Mouse (Mus musculus) heart, embryonic 11.5 days (tissue): ENCODE results near the gene Trir. TPM values are rescaled to one million over a fixed set of nuclear protein-coding genes. Genes with fewer than 3 reads are reported as not detected.

Source experiments
- ATAC-seq: fragments of 200-750 bp; cut with Nextera tagmentation; replicated peaks from 2 replicates; pipeline ENCODE4 v1.8.0; 2017; ENCODE audit warnings: moderate library complexity; ENCODE audit not compliant: insufficient number of reproducible peaks, low FRiP score, low TSS enrichment
- H3K27ac ChIP-seq: fragments of 300-500 bp; sonication (generic); 2 replicates; pipeline ENCODE4 v1.5.1; 2014; ENCODE audit warnings: mild to moderate bottlenecking, low read depth, low read length
- H3K27me3 ChIP-seq: fragments of 300-500 bp; sonication (generic); 2 replicates; pipeline ENCODE4 v1.6.1; 2014; ENCODE audit warnings: mild to moderate bottlenecking, low read length, mixed read lengths; ENCODE audit not compliant: control insufficient read depth, insufficient read depth
- H3K36me3 ChIP-seq: fragments of 300-500 bp; sonication (generic); 2 replicates; pipeline ENCODE4 v1.6.1; 2014; ENCODE audit warnings: mild to moderate bottlenecking, low read length, moderate library complexity, mixed read lengths; ENCODE audit not compliant: control insufficient read depth, insufficient read depth
- H3K4me1 ChIP-seq: fragments of 300-500 bp; sonication (generic); 2 replicates; pipeline ENCODE4 v1.6.1; 2014; ENCODE audit warnings: low read length; ENCODE audit not compliant: control insufficient read depth, insufficient read depth
- H3K4me2 ChIP-seq: fragments of 300-500 bp; sonication (generic); 2 replicates; pipeline ENCODE4 v1.6.1; 2014; ENCODE audit warnings: mild to moderate bottlenecking, moderate library complexity
- H3K4me3 ChIP-seq: fragments of 300-500 bp; sonication (generic); 2 replicates; pipeline ENCODE4 v1.5.1; 2014; ENCODE audit warnings: low read depth, low read length
- H3K9ac ChIP-seq: fragments of 300-500 bp; sonication (generic); 2 replicates; pipeline ENCODE4 v1.6.1; 2014; ENCODE audit warnings: mild to moderate bottlenecking, low read depth, low read length, moderate library complexity
- H3K9me3 ChIP-seq: fragments of 300-500 bp; sonication (generic); replicated peaks from 2 replicates; pipeline ENCODE4 v1.6.1; 2016; ENCODE audit warnings: low read length; ENCODE audit not compliant: control insufficient read depth
- WGBS: fragments of 180-500 bp; shearing (Covaris S2); extraction: QIAGEN DNeasy Blood & Tissue Kit; methylation state at CpG from one replicate; pipeline ENCODE4 v1.1.7; 2014; ENCODE audit not compliant: insufficient replicate concordance; 5-methylcytosine and 5-hydroxymethylcytosine counted together
- polyA plus RNA-seq: library from polyadenylated mRNA; unstranded; fragments of >200 nt; fragmentation: Nextera tagmentation; extraction: Ambion mirVana; gene quantifications from 2 replicates; pipeline ENCODE4 v1.2.1, GENCODE M21; 2014

Trir gene
- 99.7 and 101 TPM in 2 replicates for polyA plus RNA-seq

DNA sequence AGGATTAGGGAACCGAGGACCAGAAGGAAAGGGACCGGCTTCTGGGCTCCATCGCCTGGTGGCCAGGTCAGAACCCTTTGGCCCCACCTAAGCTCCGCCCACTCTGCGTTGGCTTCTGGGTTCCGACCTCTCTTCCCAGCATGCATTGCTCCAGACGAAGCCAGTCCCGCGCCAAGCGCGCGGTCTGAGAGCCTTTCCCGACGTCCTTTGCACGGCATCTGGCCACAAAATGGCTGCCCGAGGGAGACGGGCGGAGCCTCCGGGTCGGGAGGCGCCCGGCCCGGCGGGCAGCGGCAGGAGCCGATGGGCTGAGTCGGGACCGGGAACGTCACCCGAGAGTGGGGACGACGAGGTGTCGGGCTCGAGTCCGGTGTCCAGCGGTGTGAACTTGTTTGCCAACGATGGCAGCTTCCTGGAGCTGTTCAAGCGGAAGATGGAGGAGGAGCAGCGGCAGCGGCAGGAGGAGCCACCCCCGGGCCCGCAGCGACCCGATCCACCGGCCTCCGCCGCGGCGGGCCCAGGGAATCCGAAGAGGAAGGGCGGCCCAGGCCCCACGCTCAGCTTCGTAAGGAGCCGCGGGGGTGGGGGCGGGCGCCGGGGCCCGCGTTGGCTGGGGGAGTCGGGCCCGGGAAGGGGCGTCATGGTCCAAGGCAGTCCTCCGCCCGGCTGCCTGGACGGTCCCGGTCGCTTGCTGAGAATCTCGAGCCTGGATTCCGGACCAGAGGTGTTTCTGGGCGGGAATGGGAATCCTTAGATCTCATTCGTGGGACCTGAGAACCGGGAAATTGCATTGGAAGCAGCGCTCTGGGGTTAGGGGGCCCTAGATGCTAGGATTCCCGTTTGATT lies at the start of gene Trir:
Gene Trir (plus strand): TSS at position 154 of the 846 bp plus-strand sequence.
- under 1% methylated on average over 75 of the region's 75 CpGs for WGBS
- Histone ChIP-seq H3K27ac (peak within 1 kb of the TSS; percentile 77), H3K27me3 (no peaks in the 10 kb centered on the region), H3K36me3 (peaks cover 18% of the 10 kb centered on the region), H3K9ac (peak within 1 kb of the TSS; percentile 99), H3K4me3 (peak within 1 kb of the TSS; percentile 96), H3K9me3 (no peaks in the 10 kb centered on the region), H3K4me2 (peak within 1 kb of the TSS; percentile 91), H3K4me1 (peaks cover 31% of the 10 kb centered on the region)
- ATAC-seq = peak; percentile 81

DNA sequence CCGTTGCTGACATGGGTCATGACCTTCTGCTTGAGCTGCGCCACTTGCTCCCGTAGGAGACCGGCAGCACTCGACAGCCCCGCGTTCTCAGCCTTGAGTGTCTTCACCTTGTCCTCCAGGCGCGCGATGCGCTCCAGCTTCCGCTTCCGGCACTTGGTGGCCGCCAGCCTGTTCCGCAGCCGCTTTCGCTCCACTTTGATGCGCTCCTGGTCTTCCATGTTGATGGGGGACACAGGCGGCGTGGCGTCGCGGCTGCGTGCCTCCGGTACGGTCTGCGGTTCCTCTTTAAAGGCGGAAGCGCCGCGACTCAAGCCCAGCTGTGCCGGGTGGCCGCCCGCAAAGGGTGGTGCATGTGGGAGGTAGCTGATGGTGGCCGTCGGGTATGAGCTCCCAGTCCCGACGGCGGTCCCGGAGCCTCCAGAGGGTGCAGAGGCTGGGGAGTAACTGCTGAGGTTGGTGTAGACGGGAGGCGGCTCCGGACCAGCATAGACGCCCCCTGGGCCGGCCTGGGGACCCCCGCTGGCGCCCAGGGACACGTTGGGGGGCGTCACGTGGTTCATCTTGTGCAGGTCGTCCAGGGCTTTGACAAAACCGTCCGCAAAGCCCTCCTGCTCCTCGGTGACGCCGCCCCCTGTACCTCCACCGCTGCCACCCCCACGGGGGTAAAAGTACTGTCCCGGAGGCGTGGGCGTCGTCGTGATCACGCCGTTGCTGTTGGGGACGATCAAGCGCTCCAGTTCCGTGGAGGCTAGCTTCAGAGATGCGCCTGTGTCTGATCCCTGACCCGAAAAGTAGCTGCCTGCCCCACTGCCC lies 49.0 kb upstream of the Trir start:
- Histone ChIP-seq H3K4me2 (peak overlapping the region; percentile 98), H3K4me3 (peak overlapping the region; percentile 60), H3K9me3 (no peaks in the 10 kb centered on the region), H3K27me3 (0 out of 2 replicates have a peak, but pooled peaks cover 3% of the 10 kb centered on the region), H3K9ac (peak overlapping the region; percentile 78), H3K4me1 (peaks cover 43% of the 10 kb centered on the region), H3K27ac (peak overlapping the region; percentile 79), H3K36me3 (no peaks in the 10 kb centered on the region)
- ATAC-seq = no peak
- WGBS = under 1% methylated on average over 70 of the region's 70 CpGs

DNA sequence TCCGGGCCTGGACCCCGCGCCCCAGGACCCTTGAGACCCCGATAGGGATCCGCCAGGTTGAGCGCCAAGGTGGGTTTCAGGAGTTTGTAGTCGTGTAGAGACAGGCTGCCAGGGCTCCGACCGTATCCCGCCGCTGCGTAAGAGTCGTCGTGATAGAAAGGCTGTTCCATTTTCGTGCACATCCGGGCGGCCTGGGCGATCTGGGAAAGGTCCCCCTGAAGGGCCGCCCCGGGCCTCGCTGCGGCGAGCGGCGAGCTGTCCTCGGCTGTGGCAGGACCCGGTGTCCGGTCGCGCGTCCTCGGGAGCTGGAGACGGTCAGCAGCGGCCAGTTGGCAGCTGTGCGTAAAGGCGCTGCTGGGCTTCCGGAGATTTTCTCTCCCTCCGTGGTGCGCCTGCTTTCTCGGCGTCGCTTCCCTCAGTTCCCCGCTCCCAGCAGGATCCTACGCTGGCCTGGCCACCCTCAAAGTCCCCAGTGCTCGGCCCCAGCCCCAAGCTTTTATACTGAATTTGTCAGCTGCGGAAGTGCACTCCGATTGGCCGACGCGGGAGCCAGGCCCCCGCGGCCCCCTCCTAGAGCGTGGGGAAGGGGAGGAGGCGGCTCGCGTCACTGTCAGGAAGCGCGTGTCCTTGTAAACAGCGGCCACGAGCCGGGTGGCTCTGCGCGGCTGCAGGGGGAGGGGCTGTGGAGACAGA lies 48.2 kb upstream of the Trir start, which contains the start of gene Junb:
Gene Junb (minus strand): TSS at position 471 of the 693 bp plus-strand sequence.
- peak within 1 kb of the TSS; percentile 60 for H3K4me3 ChIP-seq
- peak within 1 kb of the TSS; percentile 98 for H3K4me2 ChIP-seq
- H3K9me3 ChIP-seq = no peaks in the 10 kb centered on the region
- peak within 1 kb of the TSS; percentile 79 for H3K27ac ChIP-seq
- WGBS = 1% methylated on average over 63 of the region's 63 CpGs
- peak within 1 kb of the TSS; percentile 78 for H3K9ac ChIP-seq
- peak; percentile 60 for ATAC-seq
- H3K36me3 ChIP-seq = no peaks in the 10 kb centered on the region
- 0 out of 2 replicates have a peak, but pooled peaks cover 3% of the 10 kb centered on the region for H3K27me3 ChIP-seq
- H3K4me1 ChIP-seq = peaks cover 43% of the 10 kb centered on the region

DNA sequence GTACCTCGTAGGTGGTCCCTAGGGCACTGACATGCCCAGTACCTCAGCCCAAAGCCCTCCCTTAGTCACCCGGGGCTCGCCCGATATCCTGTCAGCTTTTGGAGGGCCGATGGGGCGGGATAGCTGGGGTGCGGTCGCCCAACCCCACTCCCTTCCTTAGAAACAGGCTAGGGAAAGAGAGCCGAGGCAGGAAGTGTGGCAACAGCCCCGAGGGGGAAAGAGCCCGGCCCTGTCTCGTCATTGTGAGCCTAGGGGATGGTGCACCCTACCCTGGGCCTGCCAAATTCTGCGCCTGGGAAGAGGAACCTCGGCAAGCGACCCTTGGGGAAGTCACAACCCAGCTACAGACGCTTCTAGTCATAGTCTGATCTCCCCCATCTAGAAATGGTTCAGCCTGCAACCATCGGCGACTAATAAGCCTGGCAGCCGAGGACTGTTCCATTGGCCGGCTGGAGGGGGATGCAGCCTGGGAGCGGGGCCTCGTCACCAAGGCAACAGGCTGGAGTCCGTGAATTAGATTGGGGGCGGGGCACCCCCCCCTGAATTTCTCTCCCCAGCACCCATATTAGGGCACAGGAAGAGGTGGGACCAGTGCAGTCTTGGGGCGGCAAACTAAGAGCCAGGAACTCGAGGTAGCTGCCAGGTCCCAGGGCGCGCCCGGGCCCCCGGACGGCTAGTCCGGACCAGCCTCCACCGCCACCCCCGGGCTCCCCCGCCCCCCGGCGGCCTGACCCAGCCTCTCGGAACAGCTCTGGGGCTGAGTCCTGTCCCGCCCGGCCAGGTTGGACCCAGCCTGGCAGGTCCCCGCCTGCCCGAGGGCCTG lies 46.8 kb upstream of the Trir start:
- Histone ChIP-seq H3K4me2 (peak overlapping the region; percentile 98), H3K4me3 (peak overlapping the region; percentile 42), H3K36me3 (no peaks in the 10 kb centered on the region), H3K9me3 (no peaks in the 10 kb centered on the region), H3K4me1 (peaks cover 50% of the 10 kb centered on the region), H3K9ac (peak overlapping the region; percentile 67), H3K27me3 (0 out of 2 replicates have a peak, but pooled peaks cover 3% of the 10 kb centered on the region), H3K27ac (0 out of 2 replicates have a peak overlapping the region, but pooled peaks have one; percentile 30)
- 2% methylated on average over 39 of the region's 42 CpGs for WGBS
- ATAC-seq = peak; percentile 11; the same call in 1 of the 2 replicates

DNA sequence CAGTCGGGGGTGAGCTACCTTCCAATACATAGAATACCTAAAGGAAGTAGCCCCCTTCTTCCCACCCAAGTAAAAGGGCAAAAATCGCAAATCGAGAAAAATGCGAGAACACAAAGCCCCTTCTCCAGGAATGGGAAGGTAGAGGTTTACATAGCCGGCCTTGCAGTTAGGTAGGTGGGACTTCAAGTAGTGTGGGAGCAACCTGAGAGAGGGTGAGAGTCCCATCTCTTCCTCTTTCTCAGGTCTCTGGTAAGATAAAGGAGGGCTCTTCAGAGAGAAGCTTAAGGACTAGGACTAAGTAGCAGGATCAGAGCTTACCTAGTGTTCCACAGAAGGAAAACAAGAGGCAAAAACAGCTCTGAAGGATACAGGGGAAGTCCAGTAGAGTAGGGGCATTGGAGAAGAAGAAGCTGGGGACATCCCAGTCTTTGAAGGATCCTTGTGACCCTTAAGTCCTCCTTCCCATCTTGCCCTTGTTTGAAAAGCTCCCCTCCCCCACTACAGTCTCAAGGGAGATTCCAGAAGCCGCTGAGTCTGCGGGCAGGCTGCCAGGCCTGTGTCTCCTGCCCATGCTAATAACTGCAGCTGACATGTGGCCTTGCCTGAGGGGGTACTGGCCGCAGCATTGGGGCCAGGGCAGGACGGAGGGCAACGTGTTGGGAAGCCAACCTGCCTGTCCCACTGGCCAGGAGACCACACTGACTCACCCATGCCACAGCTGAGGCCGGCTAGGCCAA lies 45.8 kb upstream of the Trir start:
- Histone ChIP-seq H3K4me1 (peaks cover 54% of the 10 kb centered on the region), H3K9me3 (no peaks in the 10 kb centered on the region), H3K27ac (no peak overlapping the region; the same call in 1 of the 2 replicates), H3K4me2 (peak overlapping the region; percentile 98), H3K9ac (0 out of 2 replicates have a peak overlapping the region, but pooled peaks have one; percentile 3), H3K4me3 (no peak overlapping the region), H3K36me3 (no peaks in the 10 kb centered on the region), H3K27me3 (0 out of 2 replicates have a peak, but pooled peaks cover 3% of the 10 kb centered on the region)
- ATAC-seq = no peak
- 36% methylated on average over 11 of the region's 11 CpGs for WGBS

DNA sequence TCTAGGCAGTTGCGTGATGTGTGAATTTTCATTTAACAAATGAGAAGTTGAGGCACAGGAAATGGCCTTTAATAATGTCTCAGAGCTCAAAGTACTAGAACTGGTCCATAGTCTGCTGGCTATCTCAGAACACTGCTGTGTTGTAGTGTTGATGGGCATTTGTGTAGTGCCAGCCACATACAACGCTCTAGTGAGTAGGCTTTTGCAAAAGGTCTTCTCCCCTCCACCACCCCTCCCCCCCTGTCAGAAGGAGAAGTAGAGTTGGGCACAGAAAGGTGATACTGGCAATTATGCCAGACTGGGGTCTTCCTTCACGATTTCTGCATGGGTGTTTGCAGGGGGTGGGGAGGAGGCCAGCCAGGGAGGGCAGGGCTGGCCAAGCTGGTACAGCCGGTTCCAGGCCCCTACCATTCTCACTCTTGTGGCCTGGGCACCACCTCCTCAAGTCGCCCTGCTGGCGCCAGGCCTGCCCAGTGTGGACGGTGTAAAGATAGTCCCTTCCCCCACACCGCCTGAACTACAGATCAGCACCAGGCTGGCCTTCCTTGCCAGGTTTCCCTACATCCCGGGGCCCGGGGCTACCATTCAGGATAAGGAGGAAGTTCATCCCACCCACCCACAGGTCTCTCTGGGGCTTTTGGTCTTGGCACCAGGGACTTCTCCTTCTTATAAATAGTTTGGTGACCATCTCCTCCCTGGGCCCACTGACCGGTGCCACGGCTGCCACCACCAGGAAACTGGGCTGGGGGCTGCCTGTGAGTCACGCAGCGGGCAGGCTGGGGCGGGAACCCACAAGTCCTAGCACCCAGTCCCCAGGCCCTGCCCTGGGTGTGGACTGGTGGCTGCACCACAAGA lies 44.8 kb upstream of the Trir start:
- H3K4me3 ChIP-seq = no peak overlapping the region
- H3K9ac ChIP-seq = no peak overlapping the region
- no peak overlapping the region for H3K4me2 ChIP-seq
- H3K9me3 ChIP-seq = no peaks in the 10 kb centered on the region
- no peak for ATAC-seq
- no peak overlapping the region for H3K27ac ChIP-seq
- WGBS = 75% methylated on average over 15 of the region's 15 CpGs
- H3K4me1 ChIP-seq = peaks cover 58% of the 10 kb centered on the region
- H3K27me3 ChIP-seq = 0 out of 2 replicates have a peak, but pooled peaks cover 3% of the 10 kb centered on the region
- H3K36me3 ChIP-seq = no peaks in the 10 kb centered on the region
